Mouse (Mus musculus): ENCODE results near the gene Pitpna.
"Not testable (repeated sequence)": the region's sequence is repeated elsewhere in the genome, so short reads cannot be mapped to it uniquely, and the experiment has no call there.

Pitpna gene

GRCm38 (mm10) chr11:75587493-75588284, at the start of gene Pitpna:
Gene Pitpna (plus strand): TSS chr11:75588097.
- peak; percentile 75 for DNase-seq (ENCODE audit: low spot score)

GRCm38 (mm10) chr11:75538184-75538969, 49.5 kb upstream of the Pitpna start:
- DNase-seq (ENCODE audit: low spot score): no peak

- no peak for DNase-seq (ENCODE audit: low spot score)
Observed at GRCm38 (mm10) chr11:75538970-75539299, 49.0 kb upstream of the Pitpna start.

- no peak for DNase-seq (ENCODE audit: low spot score)
Observed at GRCm38 (mm10) chr11:75540209-75540608, 47.7 kb upstream of the Pitpna start.

GRCm38 (mm10) chr11:75540710-75541581, 47.0 kb upstream of the Pitpna start:
- no peak for DNase-seq (ENCODE audit: low spot score)

GRCm38 (mm10) chr11:75544713-75545112, 43.2 kb upstream of the Pitpna start:
- no peak for DNase-seq (ENCODE audit: low spot score)

GRCm38 (mm10) chr11:75546057-75546456, 41.8 kb upstream of the Pitpna start:
- no peak for DNase-seq (ENCODE audit: low spot score)

GRCm38 (mm10) chr11:75549658-75550111, 38.2 kb upstream of the Pitpna start:
- DNase-seq (ENCODE audit: low spot score): no peak

GRCm38 (mm10) chr11:75550200-75550946, 37.5 kb upstream of the Pitpna start:
- no peak for DNase-seq (ENCODE audit: low spot score)

- DNase-seq (ENCODE audit: low spot score): no peak
Observed at GRCm38 (mm10) chr11:75551321-75551720, 36.6 kb upstream of the Pitpna start.

- no peak for DNase-seq (ENCODE audit: low spot score)
Observed at GRCm38 (mm10) chr11:75551961-75552441, 35.9 kb upstream of the Pitpna start.

- DNase-seq (ENCODE audit: low spot score): no peak
Observed at GRCm38 (mm10) chr11:75552906-75553482, 34.9 kb upstream of the Pitpna start.

- DNase-seq (ENCODE audit: low spot score): not testable (repeated sequence)
Observed at GRCm38 (mm10) chr11:75556006-75556405, 31.9 kb upstream of the Pitpna start.

GRCm38 (mm10) chr11:75557142-75557541, 30.8 kb upstream of the Pitpna start:
- DNase-seq (ENCODE audit: low spot score): no peak

- DNase-seq (ENCODE audit: low spot score): no peak
Observed at GRCm38 (mm10) chr11:75558101-75558500, 29.8 kb upstream of the Pitpna start.

- DNase-seq (ENCODE audit: low spot score): no peak
Observed at GRCm38 (mm10) chr11:75559870-75560504, 27.9 kb upstream of the Pitpna start.

GRCm38 (mm10) chr11:75560530-75561409, 27.1 kb upstream of the Pitpna start:
- DNase-seq (ENCODE audit: low spot score): no peak

- no peak for DNase-seq (ENCODE audit: low spot score)
Observed at GRCm38 (mm10) chr11:75561410-75561791, 26.5 kb upstream of the Pitpna start.

- no peak for DNase-seq (ENCODE audit: low spot score)
Observed at GRCm38 (mm10) chr11:75562840-75563239, 25.1 kb upstream of the Pitpna start.

Measured in urinary bladder, postnatal 10 days (tissue).